Mouse (Mus musculus): ENCODE data around the gene Col8a2.

Col8a2 gene

GRCm38 (mm10) chr4:126286492-126286891 lies at the start of gene Col8a2:
TSS of gene Col8a2 (plus strand) at chr4:126286793.
- no peak for DNase-seq

GRCm38 (mm10) chr4:126237721-126238242 lies 48.8 kb upstream of the Col8a2 start:
- peak; percentile 30 for DNase-seq

DNA sequence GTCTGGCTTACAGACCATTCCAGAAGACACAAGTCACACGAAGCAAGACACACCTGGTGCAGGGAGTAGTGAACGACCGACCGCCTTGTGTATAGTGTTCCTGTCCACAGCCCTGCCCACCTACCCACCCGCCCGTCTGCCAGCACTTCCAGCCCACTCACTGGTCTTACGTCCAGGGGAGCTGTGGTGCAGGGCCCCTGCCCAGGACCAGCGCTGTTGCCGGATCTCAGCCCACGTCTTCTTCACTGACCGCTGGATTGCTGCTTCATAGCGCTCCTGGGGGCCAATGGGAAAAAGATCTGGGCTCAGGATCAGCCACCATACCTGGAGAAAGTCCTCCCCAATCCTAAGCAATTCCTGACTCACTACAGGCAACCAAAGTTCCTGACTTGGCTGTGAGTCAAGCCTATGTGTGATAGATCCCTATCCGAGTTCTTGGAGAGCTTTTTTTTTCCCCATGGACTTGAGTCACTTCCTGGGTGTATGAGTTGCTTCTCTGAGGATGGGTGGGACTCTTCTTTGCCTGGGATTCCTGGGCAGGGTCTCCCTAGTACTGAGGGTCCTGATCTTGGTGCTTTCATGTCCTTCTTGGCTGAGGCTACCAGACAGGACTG lies 46.6 kb upstream of the Col8a2 start:
- DNase-seq = peak; percentile 27

- peak; percentile 72 for DNase-seq
These were observed 44.6 kb upstream of the Col8a2 start for GRCm38 (mm10) chr4:126241956-126242355.

GRCm38 (mm10) chr4:126242510-126242909 lies 44.1 kb upstream of the Col8a2 start:
- peak; percentile 78 for DNase-seq

DNA sequence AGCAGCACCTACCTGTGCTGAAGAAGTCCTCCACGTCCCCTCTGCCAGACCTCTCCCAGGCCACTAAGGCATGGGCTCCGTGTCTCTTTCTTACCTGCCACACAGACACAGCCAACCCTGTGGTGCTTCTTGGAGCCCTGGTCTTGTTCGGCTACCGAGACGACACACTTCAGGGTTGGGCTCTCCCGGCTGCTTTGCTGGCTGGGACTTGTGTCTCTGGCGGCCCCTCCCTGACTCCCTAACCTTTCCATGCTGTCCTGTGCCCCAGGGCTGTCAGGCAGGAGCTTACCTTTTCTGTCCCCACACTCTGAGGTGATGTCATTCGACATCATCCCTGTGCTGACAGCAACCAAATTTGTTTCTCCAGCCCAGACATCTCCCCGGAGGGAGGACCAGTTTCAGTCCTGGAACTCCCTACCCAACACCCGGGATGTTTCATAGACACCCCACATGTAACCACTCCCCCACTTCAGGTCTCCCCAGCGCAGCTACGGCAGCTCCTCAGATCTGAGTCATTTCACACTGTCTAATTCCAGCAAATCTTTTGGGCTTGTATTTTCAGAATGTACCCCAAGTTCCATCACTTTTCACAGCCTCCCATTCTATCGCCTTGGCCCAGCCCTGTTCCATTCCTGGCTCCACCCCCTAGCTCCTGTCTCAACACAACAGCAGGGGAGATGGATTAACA lies 40.2 kb upstream of the Col8a2 start:
- peak; percentile 33 for DNase-seq

DNA sequence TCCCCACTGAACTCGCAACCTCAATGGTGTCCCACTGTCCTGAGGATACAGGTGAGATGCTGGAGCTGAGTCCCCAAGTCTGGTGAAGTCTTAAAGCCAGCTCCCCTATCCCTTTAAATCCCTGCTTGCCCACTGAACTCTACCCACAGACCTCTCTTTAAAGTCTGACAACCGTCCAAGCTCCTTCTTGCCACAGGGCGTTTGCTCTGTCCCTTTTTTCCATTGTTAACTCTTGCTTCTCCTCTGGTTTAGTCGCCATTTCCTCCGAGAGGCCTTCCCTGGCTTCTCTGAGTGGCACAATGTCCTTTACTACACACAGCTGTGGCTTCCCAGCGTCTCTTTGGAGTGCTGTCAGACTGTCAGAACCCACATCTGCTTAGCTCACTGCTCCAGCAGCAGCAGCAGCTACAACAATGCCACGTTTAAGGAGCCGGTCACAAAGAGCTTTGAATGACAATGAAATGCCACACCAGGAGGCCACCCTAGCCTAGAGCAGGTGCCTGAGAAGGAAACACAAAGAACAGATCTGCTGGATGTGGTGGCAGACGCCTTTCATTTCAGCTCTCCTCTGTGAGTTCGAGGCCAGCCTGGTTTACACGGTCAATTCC lies 38.2 kb upstream of the Col8a2 start:
- peak; percentile 39 for DNase-seq

DNA sequence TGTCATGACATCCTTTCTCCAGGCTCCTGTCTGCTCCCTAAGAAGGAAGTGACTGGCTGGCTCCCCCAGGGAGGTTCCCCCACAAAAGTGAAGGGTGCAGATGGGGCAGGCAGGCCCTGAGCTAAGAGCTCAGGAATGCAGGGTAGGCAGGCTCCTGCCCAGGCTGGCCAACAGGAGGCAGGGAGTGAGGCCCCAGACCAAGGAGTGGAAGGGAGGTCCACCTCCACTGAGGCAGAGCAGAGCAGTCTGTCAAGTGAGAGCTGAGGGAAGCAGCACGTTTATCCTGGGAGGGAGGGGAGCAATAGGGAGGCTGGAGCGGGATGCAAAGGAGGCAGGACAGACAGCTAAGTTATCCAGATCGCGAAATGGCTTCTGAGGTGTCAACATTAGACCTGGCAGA lies 35.9 kb upstream of the Col8a2 start:
- DNase-seq = no peak

DNA sequence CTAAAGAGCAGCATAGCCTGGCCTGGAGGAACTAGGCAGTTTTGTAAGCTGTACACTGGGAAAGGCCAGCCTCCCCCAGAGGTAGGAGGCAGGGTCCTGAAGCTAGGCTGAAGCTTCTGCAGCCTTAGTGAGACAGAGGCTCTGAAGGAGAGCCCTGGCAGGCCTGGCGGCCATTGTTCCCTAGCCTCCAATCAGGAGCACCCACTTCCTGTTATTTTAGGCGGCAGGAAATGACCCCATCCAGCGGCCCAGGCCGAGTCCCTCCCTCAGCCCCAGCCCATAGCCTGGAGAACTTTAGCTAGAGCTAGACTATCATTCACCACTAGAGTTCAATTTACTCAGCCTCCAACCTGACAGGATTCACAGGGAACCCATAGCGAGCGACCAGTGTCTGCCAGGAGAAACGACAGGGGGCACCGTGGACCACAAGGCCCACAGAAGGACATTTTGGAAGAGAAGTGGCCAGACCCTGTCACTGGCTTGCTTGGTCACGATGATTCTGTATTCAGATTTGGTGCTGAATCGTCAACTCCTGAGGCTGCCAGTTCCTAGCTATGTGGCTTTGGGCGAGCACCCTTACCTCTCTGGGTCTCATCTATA lies 34.8 kb upstream of the Col8a2 start:
- DNase-seq = no peak

GRCm38 (mm10) chr4:126252411-126253237 lies 34.0 kb upstream of the Col8a2 start:
- peak; percentile 66 for DNase-seq

GRCm38 (mm10) chr4:126253637-126254272 lies 32.8 kb upstream of the Col8a2 start:
- DNase-seq = peak; percentile 61

DNA sequence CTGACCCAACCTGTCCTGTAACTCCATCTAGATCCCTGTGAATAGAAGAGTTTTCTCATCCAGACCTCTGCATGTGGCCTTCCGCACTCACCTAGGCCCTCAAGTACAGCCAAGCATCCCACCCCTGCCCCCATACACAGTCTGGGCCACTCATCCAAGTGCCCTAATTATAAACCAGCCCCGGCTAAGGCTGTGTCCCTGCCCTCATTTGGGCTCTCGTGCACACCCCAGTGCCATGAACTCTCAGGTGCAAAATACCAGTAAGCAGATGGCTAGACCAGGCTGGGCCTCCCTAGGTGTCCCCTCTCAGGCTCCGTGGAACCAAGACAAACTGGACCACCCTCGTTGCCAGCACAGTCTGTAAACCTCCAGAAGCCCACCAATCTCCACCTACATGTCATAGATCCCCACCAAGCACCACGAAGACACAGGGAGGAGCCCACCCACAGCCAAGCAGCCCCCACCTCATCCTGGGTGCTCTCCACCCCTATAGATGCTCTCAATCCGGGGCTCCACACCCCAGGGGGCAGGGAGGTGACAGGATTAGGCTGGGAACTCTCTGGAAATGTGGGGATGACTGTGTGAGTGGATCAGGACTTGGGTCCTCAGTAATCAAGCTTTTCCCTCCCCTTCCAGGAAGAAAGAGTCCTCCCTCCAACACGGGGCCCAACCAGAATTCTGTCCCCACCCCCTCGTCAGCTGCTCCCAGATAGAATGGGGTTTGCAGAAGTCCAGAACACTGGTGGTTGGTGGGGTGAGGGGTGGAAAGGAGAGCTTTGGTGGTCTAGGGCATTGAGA lies 32.1 kb upstream of the Col8a2 start:
- DNase-seq = peak; percentile 86

DNA sequence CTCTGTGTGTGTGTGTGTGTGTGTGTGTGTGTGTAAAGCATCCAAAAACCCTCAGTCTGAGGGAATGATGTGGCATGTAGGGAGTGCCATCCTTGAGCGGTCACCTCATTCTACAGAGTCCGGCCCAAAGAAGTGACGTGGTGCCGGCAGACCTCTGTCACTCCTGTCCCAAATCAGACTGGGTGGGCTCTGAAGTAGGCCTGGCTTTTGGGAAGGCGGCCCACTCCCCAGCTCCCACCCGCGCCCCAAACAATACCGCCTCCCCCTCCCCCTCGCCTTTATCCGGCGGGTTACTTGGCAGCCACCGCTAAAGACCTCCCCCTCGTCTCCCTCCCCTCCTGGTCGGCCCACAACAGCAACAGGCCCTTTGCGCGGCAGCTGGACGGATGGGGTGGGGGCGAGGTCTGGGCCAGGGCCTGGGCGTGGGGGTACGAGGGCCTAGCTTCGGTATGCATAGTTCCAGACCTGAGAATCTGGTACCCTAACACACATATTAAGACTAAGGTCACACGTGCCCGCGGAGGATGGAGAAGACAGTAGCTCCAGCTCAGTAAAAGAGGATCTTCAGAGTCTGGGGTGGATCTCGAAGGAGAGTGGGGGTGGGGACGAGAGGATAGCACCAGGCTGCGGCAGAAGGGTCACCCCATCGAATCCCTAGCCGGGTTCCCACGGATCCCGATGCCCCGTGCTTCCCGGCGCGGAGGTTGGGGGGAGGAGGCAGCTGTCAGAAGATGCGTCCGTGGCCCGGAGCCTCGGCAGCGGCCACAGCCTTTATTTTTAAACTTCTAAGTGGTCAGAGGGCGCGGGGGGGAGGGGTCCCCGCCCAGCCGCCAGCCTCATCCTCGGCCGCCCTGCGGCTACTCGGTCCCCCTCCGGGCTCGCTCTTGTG lies 31.2 kb upstream of the Col8a2 start:
- DNase-seq = peak; percentile 78

DNA sequence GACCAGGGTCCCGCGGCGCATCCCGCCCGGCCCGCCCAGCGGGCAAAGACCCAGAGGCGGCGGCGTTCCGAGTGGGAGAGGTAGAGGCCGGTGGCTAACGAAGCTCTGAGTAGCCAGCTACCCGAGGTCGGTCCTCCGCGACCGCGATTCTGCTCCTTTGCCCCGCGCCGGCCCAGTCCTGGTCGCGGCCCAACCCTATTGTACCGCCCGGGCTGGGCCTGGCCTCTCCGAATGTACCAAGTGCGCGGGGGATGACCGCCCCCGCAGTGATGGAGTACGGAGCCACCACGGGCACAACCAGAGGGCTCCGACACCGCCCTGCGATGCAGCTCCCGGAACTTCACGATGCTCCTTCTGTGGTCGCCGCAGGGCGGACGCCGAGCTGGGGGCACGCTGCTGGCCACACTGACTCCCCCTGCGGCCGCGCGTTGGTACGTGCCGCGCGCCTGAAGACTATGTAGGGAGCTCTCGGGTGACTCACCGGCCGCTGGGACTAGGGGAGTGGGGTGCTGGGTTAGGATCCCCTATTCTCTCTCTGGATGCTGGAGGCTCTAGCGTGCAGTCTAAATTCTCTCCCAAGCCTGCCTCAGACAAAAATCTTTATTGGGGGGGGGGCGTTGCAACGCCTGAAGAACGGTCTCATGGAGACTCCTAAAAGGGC lies 30.3 kb upstream of the Col8a2 start, which contains the start of gene Map7d1:
TSS of gene Map7d1 (minus strand) at position 213 of the 661 bp plus-strand sequence.
- peak; percentile 93 for DNase-seq

- DNase-seq = peak; percentile 87
These were observed 29.4 kb upstream of the Col8a2 start for GRCm38 (mm10) chr4:126256967-126257881.

DNA sequence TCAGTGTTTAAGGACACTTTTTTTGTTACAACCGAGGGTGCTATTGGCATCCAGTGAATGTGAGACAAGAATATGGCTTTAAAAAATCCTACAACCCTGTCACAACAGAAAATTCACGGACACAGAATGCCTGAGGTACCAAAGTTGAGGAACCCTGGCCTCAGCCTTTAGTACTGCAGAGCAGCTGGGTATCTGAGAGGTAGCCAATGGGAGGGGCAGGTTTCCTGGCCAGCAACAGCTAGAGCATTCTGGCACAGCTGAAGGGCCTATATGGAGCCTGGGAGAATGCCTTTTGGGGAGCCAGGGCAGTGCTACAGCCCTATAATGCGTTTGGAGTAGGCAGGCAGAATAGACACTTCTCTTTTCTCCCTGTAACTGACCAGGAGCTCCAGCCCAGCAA lies 27.5 kb upstream of the Col8a2 start:
- peak; percentile 68 for DNase-seq

DNA sequence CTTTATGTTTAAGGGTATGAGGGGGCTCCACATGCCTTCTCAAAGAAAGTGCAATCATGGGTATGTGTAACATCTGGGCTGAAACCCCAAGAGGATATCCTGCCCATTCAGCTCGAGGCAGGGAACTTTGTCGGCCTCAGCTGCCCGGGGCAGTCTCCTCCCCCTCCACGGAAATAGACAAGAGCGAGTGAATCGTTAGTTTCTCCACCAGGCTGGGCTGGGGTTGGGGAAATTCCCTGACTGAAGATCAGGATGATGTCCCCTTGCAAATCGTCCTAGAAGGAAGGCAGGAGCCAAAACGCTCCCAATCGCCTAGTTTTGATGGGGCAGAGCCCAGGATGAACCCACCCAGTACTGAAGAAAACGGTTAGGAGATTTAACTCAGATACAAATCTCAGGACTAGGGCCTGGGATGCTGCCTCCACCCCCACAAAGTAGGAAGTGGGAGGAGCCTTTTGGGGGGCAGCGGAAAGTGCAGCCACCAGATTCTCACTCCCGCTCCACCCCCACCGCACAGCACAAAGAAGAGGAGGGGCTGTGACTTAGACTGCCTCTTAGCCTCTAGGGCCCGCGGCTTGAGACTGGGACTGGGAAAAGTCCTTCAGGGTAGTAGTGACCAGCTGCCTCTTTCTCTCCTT lies 27.0 kb upstream of the Col8a2 start:
- DNase-seq = peak; percentile 67

Measured in cerebellum, adult 9-11 months (tissue).